Mouse (Mus musculus) MN1 (cell line): ENCODE data around the gene 1700029I15Rik.

Experiments
- DNase-seq: peaks from one replicate; pipeline ENCODE4 v3.0.0-alpha.2; 2016; ENCODE audit warnings: low spot score

1700029I15Rik gene

DNA sequence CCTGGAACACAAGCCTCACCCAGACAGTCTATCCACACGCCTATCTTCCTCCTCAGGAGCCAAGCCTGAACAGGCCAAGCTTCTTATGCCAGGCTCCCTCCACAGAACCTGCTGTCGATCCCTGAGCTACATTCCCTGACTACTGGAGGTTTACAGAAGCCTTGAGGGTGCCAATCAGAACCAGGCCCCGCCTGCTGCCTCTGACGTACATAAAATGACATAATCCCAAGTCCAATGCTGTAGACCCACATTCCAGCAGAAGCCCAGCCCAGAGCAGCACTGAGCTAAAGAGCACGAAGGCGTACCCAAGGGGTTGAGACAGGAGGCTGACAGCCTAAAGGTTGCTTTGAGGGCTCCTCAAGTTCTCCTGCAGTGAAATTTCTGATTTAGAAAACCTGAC is 45.5 kb downstream of the 1700029I15Rik start:
- peak; percentile 74 for DNase-seq

DNA sequence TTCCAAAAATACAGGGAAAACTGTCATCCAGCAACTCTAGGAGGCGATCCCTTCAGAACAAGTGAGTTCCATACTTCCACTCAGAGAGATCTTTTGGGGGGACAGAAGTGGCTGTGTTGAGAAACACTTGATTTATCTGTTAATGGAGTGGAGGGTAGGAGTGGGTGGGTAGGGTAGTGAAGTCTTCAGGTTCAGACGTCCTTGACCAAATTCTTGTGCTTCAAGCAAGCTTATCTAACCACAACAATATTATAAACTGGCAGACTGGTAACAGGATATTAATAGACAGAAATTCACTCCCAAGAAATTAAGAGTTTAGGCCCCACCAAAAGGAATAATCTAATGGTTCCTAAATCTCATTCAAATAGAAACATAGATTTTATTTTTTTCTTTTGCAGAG is 47.8 kb downstream of the 1700029I15Rik start:
- no peak for DNase-seq

- peak; percentile 83 for DNase-seq
Measured at GRCm38 (mm10) chr2:92430723-92431541, 48.6 kb downstream of the 1700029I15Rik start.

DNA sequence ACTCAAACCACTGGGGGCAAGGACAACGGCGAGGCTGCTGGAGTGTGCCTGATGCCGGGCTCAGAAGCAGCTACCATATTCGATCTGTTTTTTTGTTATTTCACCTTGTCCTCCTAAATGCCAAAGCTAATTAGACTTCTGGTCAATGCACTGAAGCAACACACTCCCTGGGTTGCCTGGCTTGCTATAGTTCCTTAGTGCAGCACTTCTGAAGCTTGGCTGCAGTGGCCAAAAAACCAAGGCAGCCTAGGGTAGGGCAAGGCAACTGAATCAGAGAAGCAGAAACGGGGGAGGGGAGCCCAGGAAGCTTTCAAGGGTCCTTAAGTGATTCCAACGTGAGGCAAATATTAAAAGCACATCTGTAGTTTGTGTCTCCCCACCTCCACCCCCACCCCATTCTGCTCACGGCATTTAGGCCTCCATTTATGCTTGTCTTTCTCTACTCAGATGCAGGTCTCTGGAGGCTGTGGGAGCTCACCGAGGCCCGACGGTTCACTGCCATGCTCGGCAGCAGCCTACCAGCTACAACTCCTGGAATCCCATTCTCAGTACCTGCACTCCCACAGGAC is 49.4 kb downstream of the 1700029I15Rik start:
- peak; percentile 58 for DNase-seq

GRCm38 (mm10) chr2:92432299-92433295 is 50.3 kb downstream of the 1700029I15Rik start:
- peak; percentile 78 for DNase-seq

DNA sequence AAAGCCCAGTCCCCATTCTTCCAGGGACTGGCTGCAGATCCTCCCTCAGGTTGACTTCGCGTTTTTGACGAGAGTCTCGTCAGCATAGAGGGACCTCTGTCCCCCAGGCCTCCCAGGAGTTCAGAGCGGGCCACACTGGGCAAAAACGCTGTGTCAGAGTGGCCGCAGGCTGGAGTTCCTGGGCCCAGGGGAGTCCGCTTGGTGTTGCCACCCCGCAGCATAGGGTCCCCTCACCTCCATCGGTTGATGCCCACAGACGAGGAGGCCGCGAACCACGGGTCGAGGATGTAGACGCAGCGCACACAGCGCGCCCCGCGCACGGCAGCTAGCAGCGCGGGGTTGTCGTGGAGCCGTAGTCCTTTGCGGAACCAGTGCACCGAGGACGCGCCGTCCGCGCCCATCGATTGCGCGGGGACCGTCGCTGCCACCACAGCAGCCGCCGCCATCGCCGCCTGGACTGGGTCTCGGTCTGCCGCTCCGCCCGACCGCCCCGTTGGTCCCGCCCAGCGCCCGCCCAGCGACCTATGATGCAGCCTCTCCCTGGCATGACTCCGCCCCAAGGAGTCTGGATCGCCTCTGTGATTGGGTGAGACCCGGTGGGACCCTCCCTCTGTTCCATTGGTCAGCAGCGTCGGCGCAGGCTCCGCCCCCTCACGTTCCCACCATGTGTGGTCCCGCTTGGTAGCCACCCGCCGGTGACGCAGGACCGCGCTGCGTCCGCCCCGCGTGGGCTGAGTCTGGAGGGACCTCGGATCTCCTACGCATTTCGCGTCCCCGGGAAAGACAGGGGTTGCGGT is 51.4 kb downstream of the 1700029I15Rik start, which contains the start of gene Cry2:
Cry2 (minus strand) TSS at position 466 of the 797 bp plus-strand sequence.
- DNase-seq, result peak; percentile 99

- DNase-seq, result peak; percentile 53
Measured at GRCm38 (mm10) chr2:92434375-92434745, 52.0 kb downstream of the 1700029I15Rik start.

- peak; percentile 31 for DNase-seq
Measured at GRCm38 (mm10) chr2:92435023-92435422, 52.7 kb downstream of the 1700029I15Rik start.
